Mouse (Mus musculus) lung, embryonic 14.5 days (tissue): ENCODE data around the gene Ralgps2. TPM values are rescaled to one million over a fixed set of nuclear protein-coding genes. Genes with fewer than 3 reads are reported as not detected.

Experiments
- ATAC-seq: fragments of 200-750 bp; cut with Nextera tagmentation; 2 replicates; pipeline ENCODE4 v1.8.0; 2017; ENCODE audit warnings: mild to moderate bottlenecking, moderate TSS enrichment, moderate library complexity; ENCODE audit not compliant: insufficient read depth
- DNase-seq: peaks from one replicate; pipeline ENCODE4 v3.0.0-alpha.2; 2015
- H3K27ac ChIP-seq: fragments of 300-500 bp; sonication (generic); 2 replicates; pipeline ENCODE4 v1.5.1; 2014; ENCODE audit warnings: low read depth, mild to moderate bottlenecking, moderate library complexity
- H3K27me3 ChIP-seq: fragments of 300-500 bp; sonication (generic); 2 replicates; pipeline ENCODE4 v1.6.1; 2014; ENCODE audit warnings: low read length, control low read depth; ENCODE audit not compliant: insufficient read depth
- H3K36me3 ChIP-seq: fragments of 300-500 bp; sonication (generic); 2 replicates; pipeline ENCODE4 v1.6.1; 2014; ENCODE audit warnings: control low read depth; ENCODE audit not compliant: insufficient read depth
- H3K4me1 ChIP-seq: fragments of 300-500 bp; sonication (generic); 2 replicates; pipeline ENCODE4 v1.6.1; 2014; ENCODE audit warnings: antibody characterized with exemption, control low read depth; ENCODE audit not compliant: insufficient read depth
- H3K4me2 ChIP-seq: fragments of 300-500 bp; sonication (generic); 2 replicates; pipeline ENCODE4 v1.6.1; 2014; ENCODE audit warnings: mild to moderate bottlenecking
- H3K4me3 ChIP-seq: fragments of 300-500 bp; sonication (generic); 2 replicates; pipeline ENCODE4 v1.5.1; 2014; ENCODE audit warnings: low read depth, low read length
- H3K9ac ChIP-seq: fragments of 300-500 bp; sonication (generic); 2 replicates; pipeline ENCODE4 v1.6.1; 2014
- H3K9me3 ChIP-seq: fragments of 300-500 bp; sonication (generic); 2 replicates; pipeline ENCODE4 v1.6.1; 2016; ENCODE audit warnings: low read depth, low read length, control low read depth
- CTCF ChIP-seq: IDR thresholded peaks from 2 replicates; pipeline ENCODE4 v1.5.1; 2016; ENCODE audit warnings: antibody characterized with exemption, low read depth
- WGBS: fragments of 180-500 bp; shearing (Covaris S2); extraction: QIAGEN DNeasy Blood & Tissue Kit; methylation state at CpG from one replicate; pipeline ENCODE4 v1.1.7; 2014; 5-methylcytosine and 5-hydroxymethylcytosine counted together
- polyA plus RNA-seq: library from polyadenylated mRNA; unstranded; fragments of >200 nt; fragmentation: Nextera tagmentation; extraction: Ambion mirVana; gene quantifications from 2 replicates; pipeline ENCODE4 v1.2.1, GENCODE M21; 2014

The Ralgps2 gene
- polyA plus RNA-seq, 1 experiment from 2014 or later = 70.6 TPM

GRCm38 (mm10) chr1:156901689-156902088 lies 37.7 kb downstream of the Ralgps2 start:
- no peaks in the 10 kb centered on the region for H3K9me3 ChIP-seq
- H3K4me3 ChIP-seq = no peak overlapping the region
- no peak overlapping the region for H3K27ac ChIP-seq
- ATAC-seq (no peak), DNase-seq (no peak)
- peaks cover 12% of the 10 kb centered on the region; the same call in 1 of the 2 replicates for H3K36me3 ChIP-seq
- H3K4me2 ChIP-seq = no peak overlapping the region
- no peaks in the 10 kb centered on the region for H3K4me1 ChIP-seq
- 70% methylated on average over 6 of the region's 6 CpGs for WGBS
- no peak for TF ChIP-seq CTCF
- H3K9ac ChIP-seq = no peak overlapping the region
- H3K27me3 ChIP-seq = no peaks in the 10 kb centered on the region

GRCm38 (mm10) chr1:156891561-156891960 lies 47.9 kb downstream of the Ralgps2 start:
- Histone ChIP-seq H3K36me3 (peaks cover 10% of the 10 kb centered on the region), H3K27ac (no peak overlapping the region), H3K9me3 (no peaks in the 10 kb centered on the region), H3K9ac (no peak overlapping the region), H3K27me3 (no peaks in the 10 kb centered on the region), H3K4me1 (no peaks in the 10 kb centered on the region), H3K4me2 (no peak overlapping the region), H3K4me3 (no peak overlapping the region)
- 92% methylated on average over 4 of the region's 4 CpGs for WGBS
- peak; percentile 46 for TF ChIP-seq CTCF
- ATAC-seq = no peak
- peak; percentile 38 for DNase-seq

GRCm38 (mm10) chr1:156888830-156889229 lies 50.6 kb downstream of the Ralgps2 start:
- Histone ChIP-seq H3K27me3 (no peaks in the 10 kb centered on the region), H3K36me3 (peaks cover 18% of the 10 kb centered on the region), H3K27ac (no peak overlapping the region), H3K4me2 (no peak overlapping the region), H3K9ac (no peak overlapping the region), H3K9me3 (no peaks in the 10 kb centered on the region), H3K4me3 (no peak overlapping the region), H3K4me1 (no peaks in the 10 kb centered on the region)
- 85% methylated on average over 4 of the region's 4 CpGs for WGBS
- TF ChIP-seq CTCF = peak; percentile 18; the same call in 1 of the 2 replicates
- ATAC-seq (no peak), DNase-seq (no peak)

- Histone ChIP-seq H3K36me3 (peaks cover 38% of the 10 kb centered on the region), H3K27ac (no peak overlapping the region), H3K9ac (no peak overlapping the region), H3K4me1 (no peaks in the 10 kb centered on the region), H3K4me3 (no peak overlapping the region), H3K4me2 (no peak overlapping the region), H3K9me3 (no peaks in the 10 kb centered on the region), H3K27me3 (no peaks in the 10 kb centered on the region)
- DNase-seq = no peak
- 0 out of 2 replicates have a peak, but pooled peaks have one; percentile 15 for TF ChIP-seq CTCF
- ATAC-seq = no peak
- WGBS = 87% methylated on average over 2 of the region's 2 CpGs
Measured at GRCm38 (mm10) chr1:156885879-156886278, 53.5 kb downstream of the Ralgps2 start.

GRCm38 (mm10) chr1:156884782-156885181 lies 54.6 kb downstream of the Ralgps2 start:
- DNase-seq (no peak), ATAC-seq (no peak)
- Histone ChIP-seq H3K27me3 (no peaks in the 10 kb centered on the region), H3K4me1 (no peaks in the 10 kb centered on the region), H3K27ac (no peak overlapping the region), H3K9me3 (no peaks in the 10 kb centered on the region), H3K9ac (no peak overlapping the region), H3K36me3 (peaks cover 38% of the 10 kb centered on the region), H3K4me3 (no peak overlapping the region), H3K4me2 (no peak overlapping the region)
- WGBS = 84% methylated on average over 2 of the region's 2 CpGs
- no peak for TF ChIP-seq CTCF

GRCm38 (mm10) chr1:156870616-156871015 lies 68.8 kb downstream of the Ralgps2 start:
- WGBS = 54% methylated on average over 4 of the region's 4 CpGs
- ATAC-seq = no peak
- H3K27me3 ChIP-seq = no peaks in the 10 kb centered on the region
- no peak overlapping the region for H3K27ac ChIP-seq
- 0 out of 2 replicates have a peak, but pooled peaks cover 8% of the 10 kb centered on the region for H3K36me3 ChIP-seq
- no peak overlapping the region for H3K9ac ChIP-seq
- H3K4me1 ChIP-seq = no peaks in the 10 kb centered on the region; the same call in 1 of the 2 replicates
- TF ChIP-seq CTCF = no peak
- no peaks in the 10 kb centered on the region for H3K9me3 ChIP-seq
- no peak overlapping the region for H3K4me3 ChIP-seq
- H3K4me2 ChIP-seq = no peak overlapping the region
- DNase-seq = no peak

- Histone ChIP-seq H3K4me2 (no peak overlapping the region), H3K27ac (no peak overlapping the region), H3K4me1 (no peaks in the 10 kb centered on the region; the same call in 1 of the 2 replicates), H3K36me3 (0 out of 2 replicates have a peak, but pooled peaks cover 8% of the 10 kb centered on the region), H3K9me3 (no peaks in the 10 kb centered on the region), H3K9ac (no peak overlapping the region), H3K4me3 (no peak overlapping the region), H3K27me3 (no peaks in the 10 kb centered on the region)
- WGBS = 65% methylated on average over 5 of the region's 5 CpGs
- no peak for DNase-seq
- ATAC-seq = no peak
- TF ChIP-seq CTCF = no peak
Measured at GRCm38 (mm10) chr1:156870028-156870427, 69.4 kb downstream of the Ralgps2 start.
